Mouse (Mus musculus) liver, postnatal 0 days (tissue): Measurements from ENCODE around the gene Lyrm2.

Source experiments
- CTCF ChIP-seq: sonication (generic); IDR thresholded peaks from 2 replicates; pipeline ENCODE4 v1.5.1; 2016; ENCODE audit warnings: antibody characterized with exemption, low read depth
- EP300 ChIP-seq: IDR thresholded peaks from 2 replicates; pipeline ENCODE4 v1.6.1; 2016; ENCODE audit warnings: antibody characterized with exemption, low read depth, mild to moderate bottlenecking

DNA sequence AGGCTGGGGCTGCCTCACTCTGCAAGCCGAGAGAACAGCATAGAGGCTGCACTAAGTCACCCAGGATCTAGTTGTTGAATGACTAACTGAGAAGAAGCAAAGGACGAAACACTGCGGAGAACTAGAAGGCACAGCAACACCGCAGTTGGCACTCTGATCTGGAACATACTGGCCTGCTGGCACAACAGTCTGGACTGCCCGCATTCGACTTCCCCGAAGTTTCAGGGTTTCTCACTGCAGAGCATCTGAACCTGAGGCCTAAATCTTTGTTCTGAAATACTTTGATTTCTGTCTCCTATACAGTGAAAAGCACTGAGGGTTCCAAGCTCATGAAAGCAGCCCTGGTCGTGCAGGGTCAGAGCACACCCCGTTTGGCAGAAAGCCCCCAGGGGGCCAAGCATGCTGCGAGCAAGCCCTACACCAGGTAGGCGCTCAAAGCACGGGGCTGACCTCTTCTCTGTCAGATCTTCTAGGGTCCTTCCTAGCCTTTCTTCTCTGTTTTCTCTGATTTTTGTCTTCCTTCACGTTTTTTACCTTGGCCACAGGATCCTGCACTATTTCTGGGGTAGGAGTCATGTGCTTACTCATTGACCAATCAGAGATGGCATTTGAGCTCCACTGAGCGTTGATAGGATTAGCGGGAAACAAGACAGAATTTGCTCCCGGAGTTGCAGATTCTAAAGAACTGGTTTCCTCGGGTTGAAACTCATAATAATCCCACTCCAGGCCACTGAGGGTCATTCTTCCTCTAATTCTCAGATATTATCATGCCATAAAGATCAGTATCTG, 33.6 kb downstream of the Lyrm2 start:
- TF ChIP-seq EP300 (no peak), CTCF (no peak)
